Mouse (Mus musculus) brain, adult 10 weeks (tissue): Measurements from ENCODE around the gene Sh3d19. TPM values are rescaled to one million over a fixed set of nuclear protein-coding genes. Genes with fewer than 3 reads are reported as not detected.

Source experiments
- polyA plus RNA-seq: library from polyadenylated mRNA; stranded (reverse); fragments of 350-450 nt; fragmentation: Illumina TruSeq; extraction: RNeasy Lipid Tissue Mini Kit (QIAGEN cat#74804); gene quantifications from one replicate; pipeline ENCODE4 v1.2.3, GENCODE M21; 2015; ENCODE audit warnings: low read depth, low replicate concordance

The Sh3d19 gene
- 13.5 TPM for polyA plus RNA-seq

DNA sequence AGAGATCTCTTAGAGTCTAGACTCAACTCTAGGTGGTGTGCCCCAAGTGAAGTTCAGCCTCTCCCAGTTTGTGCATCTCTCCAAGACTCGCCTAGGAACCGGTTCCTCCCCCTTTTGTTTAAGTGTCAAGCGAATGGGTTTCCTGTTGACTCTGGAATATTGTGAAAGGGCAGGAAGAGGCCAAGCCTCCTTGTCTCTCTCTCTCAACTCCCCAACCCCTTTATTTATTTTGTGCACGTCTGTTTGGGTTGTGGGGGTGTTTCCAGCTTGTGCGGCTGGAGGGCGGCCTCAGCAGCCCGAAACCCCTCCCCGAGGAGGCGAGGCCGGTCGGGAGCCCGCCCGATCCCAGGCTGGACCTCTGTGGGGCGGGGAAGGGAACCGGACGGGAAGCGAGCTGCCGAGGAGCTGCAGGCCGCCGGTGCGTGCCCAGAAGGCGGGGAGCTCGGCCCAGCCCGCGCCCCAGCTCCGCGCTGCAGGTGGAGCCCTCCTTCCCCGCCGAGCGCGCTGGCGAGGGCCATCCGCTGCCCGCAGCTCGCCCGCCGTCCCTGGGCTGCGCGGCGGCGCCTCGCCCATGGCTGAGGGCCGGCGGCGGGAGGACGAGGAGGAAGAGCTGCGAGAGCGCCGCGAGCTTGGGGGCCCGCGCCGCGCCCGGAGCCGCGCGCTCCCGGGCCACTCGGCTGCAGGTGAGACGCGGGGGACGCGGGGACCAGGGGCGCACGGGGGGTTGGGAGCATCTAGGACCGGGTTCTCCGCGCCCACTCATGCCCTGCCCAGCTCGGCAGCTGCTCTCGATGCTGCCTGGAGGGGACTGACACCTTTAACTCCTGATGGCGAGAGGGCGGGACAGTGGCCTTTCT, at the start of gene Sh3d19:
TSS of gene Sh3d19 (plus strand) at position 368 of the 857 bp plus-strand sequence.

DNA sequence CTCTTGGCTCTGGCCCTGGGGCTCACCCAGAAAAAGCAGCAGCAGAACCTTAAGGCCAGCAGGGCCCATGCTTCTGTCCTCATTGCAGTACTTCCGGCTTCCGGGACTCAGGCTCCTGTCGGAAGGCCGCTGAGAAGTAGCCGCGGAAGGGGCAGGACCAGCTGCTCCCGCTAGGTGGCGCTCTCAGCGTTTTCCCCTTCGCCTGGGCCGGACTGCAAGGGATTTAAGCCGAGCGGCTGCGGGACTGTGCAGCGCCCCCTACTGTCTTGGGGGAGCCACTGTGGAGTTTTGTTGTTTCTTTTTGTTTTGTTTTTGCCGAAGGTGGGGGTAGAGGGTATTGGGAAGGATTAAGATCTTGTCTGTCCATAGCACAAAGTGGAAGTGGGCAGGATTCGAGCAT, 31.5 kb downstream of the Sh3d19 start, which contains the start of gene Prss48:
TSS of gene Prss48 (minus strand) at position 69 of the 400 bp plus-strand sequence.

DNA sequence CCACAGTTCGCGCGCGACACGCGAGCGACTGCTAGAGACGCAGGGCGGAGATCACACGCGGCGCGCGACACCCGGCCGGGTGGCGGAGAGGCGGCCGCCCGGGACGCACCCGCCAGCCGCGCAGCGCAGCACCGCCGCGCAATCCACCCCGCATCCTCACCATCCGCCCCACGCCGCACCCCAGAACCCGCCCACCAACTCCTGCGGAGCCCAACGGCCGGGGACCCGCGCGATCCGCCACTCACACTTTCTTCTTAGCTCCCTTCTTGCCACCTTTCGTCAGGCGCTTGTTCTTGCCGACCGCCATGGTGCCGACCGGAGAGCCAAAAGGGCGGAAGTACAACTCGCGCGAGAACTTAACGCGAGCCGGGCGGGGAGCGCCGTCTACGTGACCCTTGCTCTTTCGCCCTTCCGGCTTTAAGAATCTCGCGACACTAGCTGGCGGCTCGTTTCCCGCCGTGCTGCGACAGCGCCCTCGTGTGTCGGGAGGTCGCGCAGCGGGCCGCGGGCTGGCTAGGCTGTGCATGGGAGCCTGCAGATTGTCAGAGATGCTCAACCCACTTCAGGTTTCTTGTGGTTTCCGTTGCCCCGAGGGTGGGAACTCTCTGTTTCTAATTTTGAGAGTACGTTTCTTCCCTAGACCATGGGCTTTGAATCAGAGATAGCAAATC, 171.5 kb downstream of the Sh3d19 start, which contains the start of gene Rps3a1:
TSS of gene Rps3a1 (minus strand) at position 440 of the 671 bp plus-strand sequence.

Other genes with a start within 250 kb of the Sh3d19 start
- 2.2 TPM for gene Fam160a1, start 153.8 kb upstream of the Sh3d19 start, polyA plus RNA-seq
- gene Glt28d2, start 83.6 kb upstream of the Sh3d19 start, polyA plus RNA-seq, result 0.27 TPM
- gene Gm37240, start 83.6 kb upstream of the Sh3d19 start, polyA plus RNA-seq, result not detected
- not detected for gene Prss48, start 31.4 kb downstream of the Sh3d19 start, polyA plus RNA-seq
- 1,090 TPM for gene Rps3a1, start 171.6 kb downstream of the Sh3d19 start, polyA plus RNA-seq